Mouse (Mus musculus): ENCODE measurements at regions not wholly inside any gene's neighbourhood (a gene's known extent, or its start where the extent isn't known, plus 50 kb on each side); places are given as distances from the start of the nearest gene placed in this dataset.

GRCm38 (mm10) chr1:63828174-63828844, 59.2 kb upstream of the 4933402D24Rik start:
- DNase-seq = no peak

GRCm38 (mm10) chr1:63820614-63821270, 51.7 kb upstream of the 4933402D24Rik start:
- DNase-seq = no peak

DNA sequence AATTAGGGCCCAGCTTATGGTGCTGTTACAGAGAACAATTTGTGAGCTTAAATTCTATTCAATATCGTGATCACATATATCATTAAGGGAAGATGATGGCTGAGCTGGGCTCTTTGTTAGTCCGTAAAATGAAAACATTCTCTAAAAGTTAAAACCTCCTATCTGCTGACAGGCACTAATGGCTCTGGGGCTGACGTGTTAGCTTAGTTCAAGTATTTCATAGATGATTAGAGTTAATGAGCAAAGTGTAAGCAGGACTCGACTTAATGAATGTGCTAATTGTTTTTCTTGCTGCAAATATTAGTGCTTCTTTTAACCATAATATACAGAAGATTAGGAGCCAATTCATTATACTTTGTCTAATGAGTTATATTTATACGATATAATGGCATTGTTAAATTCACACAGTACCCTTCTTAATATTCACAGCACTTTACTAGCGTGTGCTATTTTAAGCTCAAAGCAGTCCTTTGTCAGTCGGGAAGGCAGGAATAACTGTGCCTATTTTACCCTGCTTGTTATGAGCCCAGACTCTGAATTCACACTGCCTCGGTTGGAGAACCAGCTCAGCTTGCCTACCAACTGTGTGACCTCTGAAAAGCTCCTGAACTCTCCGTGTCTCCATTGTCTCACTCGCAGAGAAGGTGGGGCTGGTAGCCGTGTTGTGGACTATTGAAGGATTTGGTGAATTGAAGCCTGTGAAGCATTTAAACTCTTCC, 50.6 kb upstream of the 4933402D24Rik start:
- no peak for DNase-seq

Data from right cerebral cortex, postnatal 25 days (tissue).